Mouse (Mus musculus) embryonic facial prominence, embryonic 10.5 days (tissue): Measurements from ENCODE around the gene Fat3. TPM values are rescaled to one million over a fixed set of nuclear protein-coding genes. Genes with fewer than 3 reads are reported as not detected.

Source experiments
- DNase-seq: peaks from one replicate; pipeline ENCODE4 v3.0.0-alpha.2; 2017; ENCODE audit warnings: low spot score
- H3K27ac ChIP-seq: fragments of 300-500 bp; sonication (generic); replicated peaks from 2 replicates; pipeline ENCODE4 v1.5.1; 2016; ENCODE audit warnings: mild to moderate bottlenecking
- H3K27me3 ChIP-seq: fragments of 300-500 bp; sonication (generic); replicated peaks from 2 replicates; pipeline ENCODE4 v1.6.1; 2016; ENCODE audit warnings: low read depth, mild to moderate bottlenecking; ENCODE audit not compliant: poor library complexity, severe bottlenecking
- H3K36me3 ChIP-seq: fragments of 300-500 bp; sonication (generic); replicated peaks from 2 replicates; pipeline ENCODE4 v1.6.1; 2016; ENCODE audit warnings: mild to moderate bottlenecking, moderate library complexity
- H3K4me1 ChIP-seq: fragments of 300-500 bp; sonication (generic); 2 replicates; pipeline ENCODE4 v1.6.1; 2016
- H3K4me3 ChIP-seq: fragments of 300-500 bp; sonication (generic); 2 replicates; pipeline ENCODE4 v1.5.1; 2016; ENCODE audit warnings: mild to moderate bottlenecking, moderate library complexity
- H3K9me3 ChIP-seq: fragments of 300-500 bp; sonication (generic); 2 replicates; pipeline ENCODE4 v1.6.1; 2016; ENCODE audit warnings: mild to moderate bottlenecking
- WGBS: fragments of 180-500 bp; shearing (Covaris S2); methylation state at CpG from one replicate; pipeline ENCODE4 v1.1.7; 2016; 5-methylcytosine and 5-hydroxymethylcytosine counted together
- polyA plus RNA-seq: library from polyadenylated mRNA; unstranded; fragments of >200 nt; fragmentation: Nextera tagmentation; extraction: Ambion mirVana; gene quantifications from 2 replicates; pipeline ENCODE4 v1.2.1, GENCODE M21; 2016

The Fat3 gene
- polyA plus RNA-seq, 1 experiment from 2014 or later = 2.8 TPM

GRCm38 (mm10) chr9:16330290-16330984 lies 170.6 kb downstream of the Fat3 start:
- DNase-seq = no peak
- no peak overlapping the region for H3K27ac ChIP-seq
- peaks cover 4% of the 10 kb centered on the region; the same call in 1 of the 2 replicates for H3K4me1 ChIP-seq
- WGBS = 65% methylated on average over 3 of the region's 3 CpGs
- H3K27me3 ChIP-seq = no peaks in the 10 kb centered on the region
- H3K9me3 ChIP-seq = no peaks in the 10 kb centered on the region
- H3K36me3 ChIP-seq = no peaks in the 10 kb centered on the region
- H3K4me3 ChIP-seq = no peak overlapping the region

- H3K4me3 ChIP-seq = no peak overlapping the region
- no peak for DNase-seq
- no peaks in the 10 kb centered on the region for H3K27me3 ChIP-seq
- 70% methylated on average over 1 of the region's 1 CpGs for WGBS
- no peak overlapping the region for H3K27ac ChIP-seq
- H3K9me3 ChIP-seq = no peaks in the 10 kb centered on the region
- no peaks in the 10 kb centered on the region for H3K36me3 ChIP-seq
- 0 out of 2 replicates have a peak, but pooled peaks cover 4% of the 10 kb centered on the region for H3K4me1 ChIP-seq
Observed at GRCm38 (mm10) chr9:16318957-16319356, 182.1 kb downstream of the Fat3 start.

GRCm38 (mm10) chr9:16312599-16313197 lies 188.4 kb downstream of the Fat3 start:
- Histone ChIP-seq H3K27me3 (no peaks in the 10 kb centered on the region), H3K9me3 (no peaks in the 10 kb centered on the region), H3K4me3 (no peak overlapping the region), H3K36me3 (no peaks in the 10 kb centered on the region), H3K27ac (no peak overlapping the region), H3K4me1 (peaks cover 19% of the 10 kb centered on the region)
- WGBS = 82% methylated on average over 4 of the region's 4 CpGs
- DNase-seq = no peak

GRCm38 (mm10) chr9:16310855-16311848 lies 189.9 kb downstream of the Fat3 start:
- Histone ChIP-seq H3K4me1 (peaks cover 19% of the 10 kb centered on the region), H3K27ac (no peak overlapping the region), H3K36me3 (no peaks in the 10 kb centered on the region), H3K27me3 (no peaks in the 10 kb centered on the region), H3K4me3 (no peak overlapping the region), H3K9me3 (no peaks in the 10 kb centered on the region)
- WGBS = 73% methylated on average over 5 of the region's 5 CpGs
- no peak for DNase-seq

- Histone ChIP-seq H3K27ac (no peak overlapping the region), H3K36me3 (no peaks in the 10 kb centered on the region), H3K4me3 (no peak overlapping the region), H3K4me1 (peaks cover 21% of the 10 kb centered on the region), H3K9me3 (no peaks in the 10 kb centered on the region), H3K27me3 (no peaks in the 10 kb centered on the region)
- DNase-seq = no peak
- WGBS = 83% methylated on average over 4 of the region's 4 CpGs
Observed at GRCm38 (mm10) chr9:16310305-16310704, 190.8 kb downstream of the Fat3 start.

GRCm38 (mm10) chr9:16307789-16308188 lies 193.3 kb downstream of the Fat3 start:
- peaks cover 25% of the 10 kb centered on the region for H3K4me1 ChIP-seq
- no peak overlapping the region for H3K4me3 ChIP-seq
- no peak for DNase-seq
- no peaks in the 10 kb centered on the region for H3K9me3 ChIP-seq
- WGBS = 95% methylated on average over 1 of the region's 1 CpGs
- no peaks in the 10 kb centered on the region for H3K27me3 ChIP-seq
- no peak overlapping the region for H3K27ac ChIP-seq
- H3K36me3 ChIP-seq = no peaks in the 10 kb centered on the region

GRCm38 (mm10) chr9:16306222-16306621 lies 194.9 kb downstream of the Fat3 start:
- Histone ChIP-seq H3K4me3 (no peak overlapping the region), H3K4me1 (peaks cover 25% of the 10 kb centered on the region), H3K27me3 (no peaks in the 10 kb centered on the region), H3K36me3 (no peaks in the 10 kb centered on the region), H3K27ac (no peak overlapping the region), H3K9me3 (no peaks in the 10 kb centered on the region)
- no peak for DNase-seq

GRCm38 (mm10) chr9:16305396-16306086 lies 195.5 kb downstream of the Fat3 start:
- no peak overlapping the region for H3K4me3 ChIP-seq
- H3K36me3 ChIP-seq = no peaks in the 10 kb centered on the region
- H3K9me3 ChIP-seq = no peaks in the 10 kb centered on the region
- peaks cover 19% of the 10 kb centered on the region for H3K4me1 ChIP-seq
- no peak for DNase-seq
- 95% methylated on average over 2 of the region's 2 CpGs for WGBS
- H3K27ac ChIP-seq = no peak overlapping the region
- H3K27me3 ChIP-seq = no peaks in the 10 kb centered on the region

- H3K36me3 ChIP-seq = no peaks in the 10 kb centered on the region
- WGBS = 72% methylated on average over 2 of the region's 2 CpGs
- no peaks in the 10 kb centered on the region for H3K27me3 ChIP-seq
- H3K4me3 ChIP-seq = no peak overlapping the region
- H3K27ac ChIP-seq = no peak overlapping the region
- no peaks in the 10 kb centered on the region for H3K9me3 ChIP-seq
- peaks cover 16% of the 10 kb centered on the region for H3K4me1 ChIP-seq
- no peak for DNase-seq
Observed at GRCm38 (mm10) chr9:16304949-16305348, 196.1 kb downstream of the Fat3 start.

GRCm38 (mm10) chr9:16302484-16302883 lies 198.6 kb downstream of the Fat3 start:
- Histone ChIP-seq H3K27ac (no peak overlapping the region), H3K4me1 (peaks cover 16% of the 10 kb centered on the region), H3K9me3 (no peaks in the 10 kb centered on the region), H3K27me3 (no peaks in the 10 kb centered on the region), H3K36me3 (no peaks in the 10 kb centered on the region), H3K4me3 (no peak overlapping the region)
- WGBS = 63% methylated on average over 3 of the region's 3 CpGs
- DNase-seq = no peak

GRCm38 (mm10) chr9:16297935-16298334 lies 203.2 kb downstream of the Fat3 start:
- Histone ChIP-seq H3K27ac (no peak overlapping the region), H3K4me3 (no peak overlapping the region), H3K4me1 (peaks cover 10% of the 10 kb centered on the region), H3K9me3 (no peaks in the 10 kb centered on the region), H3K36me3 (no peaks in the 10 kb centered on the region), H3K27me3 (no peaks in the 10 kb centered on the region)
- 80% methylated on average over 3 of the region's 3 CpGs for WGBS
- DNase-seq = no peak
